Mouse (Mus musculus): Measurements from ENCODE around the gene Dlg2. TPM values are rescaled to one million over a fixed set of nuclear protein-coding genes. Genes with fewer than 3 reads are reported as not detected.

The Dlg2 gene
- total and polyA plus RNA-seq, 2 experiments from 2014 or later: 26.3 to 169 TPM

GRCm38 (mm10) chr7:91414150-91414549, 937.7 kb downstream of the Dlg2 start:
- 82% methylated on average over 2 of the region's 2 CpGs for WGBS
- Histone ChIP-seq H3K27me3 (ENCODE audit: insufficient read depth, low read length) (no peaks in the 10 kb centered on the region), H3K36me3 (ENCODE audit: insufficient read depth) (no peaks in the 10 kb centered on the region), H3K27ac (ENCODE audit: low read depth, low read length) (no peak overlapping the region), H3K9ac (no peak overlapping the region), H3K4me2 (ENCODE audit: low read depth) (no peak overlapping the region), H3K4me3 (ENCODE audit: low read depth, low read length) (no peak overlapping the region), H3K4me1 (ENCODE audit: insufficient read depth) (peaks cover 5% of the 10 kb centered on the region), H3K9me3 (ENCODE audit: low read length) (no peaks in the 10 kb centered on the region)
- ATAC-seq (no peak), DNase-seq (no peak)
- no peak for TF ChIP-seq CTCF (IDR thresholded peaks at IDR 0.05; ENCODE audit: low read depth)

- 95% methylated on average over 2 of the region's 2 CpGs for WGBS
- H3K36me3 ChIP-seq (ENCODE audit: insufficient read depth): no peaks in the 10 kb centered on the region
- peaks cover 5% of the 10 kb centered on the region for H3K4me1 ChIP-seq (ENCODE audit: insufficient read depth)
- no peak for ATAC-seq
- H3K27me3 ChIP-seq (ENCODE audit: insufficient read depth, low read length): no peaks in the 10 kb centered on the region
- DNase-seq: no peak
- TF ChIP-seq CTCF (IDR thresholded peaks at IDR 0.05; ENCODE audit: low read depth): no peak
- H3K9me3 ChIP-seq (ENCODE audit: low read length): no peaks in the 10 kb centered on the region
- no peak overlapping the region for H3K4me3 ChIP-seq (ENCODE audit: low read depth, low read length)
- no peak overlapping the region for H3K9ac ChIP-seq
- H3K4me2 ChIP-seq (ENCODE audit: low read depth): no peak overlapping the region
- H3K27ac ChIP-seq (ENCODE audit: low read depth, low read length): no peak overlapping the region
Observed at GRCm38 (mm10) chr7:91414749-91415148, 938.3 kb downstream of the Dlg2 start.

DNA sequence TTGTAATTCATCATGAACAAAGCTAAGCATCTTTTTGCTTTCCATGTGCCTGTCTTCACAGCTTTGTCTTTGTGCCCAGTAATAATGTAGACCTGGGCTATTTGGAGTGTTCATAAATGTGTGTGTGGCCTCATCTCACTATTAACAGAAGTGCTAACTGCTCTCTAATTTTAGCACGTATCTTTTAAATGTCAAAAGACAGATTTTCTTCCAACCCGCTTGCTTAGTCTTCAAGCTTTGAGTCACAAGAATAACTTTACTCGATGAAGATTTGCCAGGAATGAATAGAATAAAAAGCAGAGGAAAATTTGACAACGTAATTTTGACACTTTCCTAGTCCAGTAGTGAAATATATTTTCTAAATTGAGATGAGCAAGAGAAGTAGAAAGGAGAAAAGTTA, 943.7 kb downstream of the Dlg2 start:
- 62% methylated on average over 4 of the region's 4 CpGs for WGBS
- Histone ChIP-seq H3K27me3 (ENCODE audit: insufficient read depth, low read length) (no peaks in the 10 kb centered on the region), H3K9me3 (ENCODE audit: low read length) (no peaks in the 10 kb centered on the region), H3K36me3 (ENCODE audit: insufficient read depth) (no peaks in the 10 kb centered on the region), H3K27ac (ENCODE audit: low read depth, low read length) (no peak overlapping the region), H3K4me3 (ENCODE audit: low read depth, low read length) (no peak overlapping the region), H3K4me1 (ENCODE audit: insufficient read depth) (no peaks in the 10 kb centered on the region), H3K9ac (no peak overlapping the region), H3K4me2 (ENCODE audit: low read depth) (no peak overlapping the region)
- no peak for ATAC-seq
- no peak for DNase-seq
- TF ChIP-seq CTCF (IDR thresholded peaks at IDR 0.05; ENCODE audit: low read depth): no peak

DNA sequence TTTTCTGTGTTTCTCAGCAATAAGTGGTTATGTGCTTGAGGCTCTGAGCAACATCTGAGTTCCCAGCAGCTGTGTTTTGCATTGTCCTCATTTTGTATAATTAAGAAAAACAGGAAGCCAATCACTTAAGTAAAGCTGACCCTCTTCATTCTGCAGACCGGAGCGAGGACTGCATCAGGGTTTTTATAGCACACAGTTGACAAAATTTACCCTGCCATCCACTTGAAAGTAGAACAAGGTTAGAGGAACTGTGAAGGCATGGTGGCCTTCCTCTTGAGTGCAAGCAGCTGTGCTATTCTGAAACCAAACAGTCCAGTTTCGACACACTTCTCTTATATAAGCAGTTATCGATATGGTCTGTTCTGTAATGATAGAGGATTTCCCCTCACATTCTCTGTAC, 947.3 kb downstream of the Dlg2 start:
- no peaks in the 10 kb centered on the region for H3K9me3 ChIP-seq (ENCODE audit: low read length)
- 72% methylated on average over 4 of the region's 4 CpGs for WGBS
- no peaks in the 10 kb centered on the region for H3K27me3 ChIP-seq (ENCODE audit: insufficient read depth, low read length)
- H3K9ac ChIP-seq: no peak overlapping the region
- H3K4me1 ChIP-seq (ENCODE audit: insufficient read depth): no peaks in the 10 kb centered on the region
- no peak overlapping the region for H3K4me2 ChIP-seq (ENCODE audit: low read depth)
- ATAC-seq (peak; percentile 29; the same call in 1 of the 2 replicates), DNase-seq (no peak)
- no peak overlapping the region for H3K27ac ChIP-seq (ENCODE audit: low read depth, low read length)
- no peak overlapping the region for H3K4me3 ChIP-seq (ENCODE audit: low read depth, low read length)
- H3K36me3 ChIP-seq (ENCODE audit: insufficient read depth): no peaks in the 10 kb centered on the region
- no peak for TF ChIP-seq CTCF (IDR thresholded peaks at IDR 0.05; ENCODE audit: low read depth)

DNA sequence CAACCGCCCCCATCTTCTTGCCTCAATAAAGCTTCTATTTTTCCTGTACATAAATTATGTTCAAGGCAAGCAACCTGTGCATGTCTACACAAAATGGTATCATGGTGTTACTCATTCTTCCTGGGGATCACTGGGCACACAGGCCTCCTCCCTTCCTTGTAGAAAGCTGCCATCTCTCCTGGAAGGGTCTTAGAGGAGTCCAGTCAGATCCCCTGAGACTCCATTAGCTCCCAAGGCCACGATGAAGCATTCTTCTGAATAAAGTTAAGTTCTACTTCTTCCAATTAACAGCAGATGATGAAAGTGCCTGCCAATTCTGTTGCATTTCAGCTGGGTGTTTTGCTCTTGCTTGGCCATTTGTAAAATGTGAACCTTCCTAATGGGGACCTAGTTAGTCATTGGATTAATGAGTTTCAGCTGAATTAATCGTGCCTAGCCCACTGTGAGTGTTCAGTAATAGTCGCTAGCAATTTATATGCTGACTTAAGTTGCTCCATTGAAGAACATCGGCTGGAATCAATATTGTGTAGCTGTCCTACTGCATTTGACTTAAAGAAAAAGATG, 953.3 kb downstream of the Dlg2 start:
- TF ChIP-seq CTCF (IDR thresholded peaks at IDR 0.05; ENCODE audit: low read depth): no peak
- H3K27me3 ChIP-seq (ENCODE audit: insufficient read depth, low read length): no peaks in the 10 kb centered on the region
- ATAC-seq: no peak; the same call in 1 of the 2 replicates
- WGBS: 27% methylated on average over 5 of the region's 5 CpGs
- H3K9ac ChIP-seq: no peak overlapping the region
- no peaks in the 10 kb centered on the region for H3K4me1 ChIP-seq (ENCODE audit: insufficient read depth)
- H3K9me3 ChIP-seq (ENCODE audit: low read length): no peaks in the 10 kb centered on the region
- H3K36me3 ChIP-seq (ENCODE audit: insufficient read depth): no peaks in the 10 kb centered on the region
- no peak for DNase-seq
- no peak overlapping the region for H3K4me2 ChIP-seq (ENCODE audit: low read depth)
- H3K27ac ChIP-seq (ENCODE audit: low read depth, low read length): no peak overlapping the region
- H3K4me3 ChIP-seq (ENCODE audit: low read depth, low read length): no peak overlapping the region

- ATAC-seq (peak; percentile 53; the same call in 1 of the 2 replicates), DNase-seq (peak; percentile 84)
- Histone ChIP-seq H3K4me3 (ENCODE audit: low read depth, low read length) (no peak overlapping the region), H3K9me3 (ENCODE audit: low read length) (no peaks in the 10 kb centered on the region), H3K9ac (no peak overlapping the region), H3K27ac (ENCODE audit: low read depth, low read length) (no peak overlapping the region), H3K4me1 (ENCODE audit: insufficient read depth) (no peaks in the 10 kb centered on the region), H3K27me3 (ENCODE audit: insufficient read depth, low read length) (no peaks in the 10 kb centered on the region), H3K4me2 (ENCODE audit: low read depth) (peak overlapping the region; percentile 21; the same call in 1 of the 2 replicates), H3K36me3 (ENCODE audit: insufficient read depth) (no peaks in the 10 kb centered on the region)
- WGBS: 36% methylated on average over 11 of the region's 11 CpGs
- peak; percentile 89 for TF ChIP-seq CTCF (IDR thresholded peaks at IDR 0.05; ENCODE audit: low read depth)
Observed at GRCm38 (mm10) chr7:91431594-91432240, 955.2 kb downstream of the Dlg2 start.

GRCm38 (mm10) chr7:91432563-91432962, 956.1 kb downstream of the Dlg2 start:
- Histone ChIP-seq H3K36me3 (ENCODE audit: insufficient read depth) (no peaks in the 10 kb centered on the region), H3K27me3 (ENCODE audit: insufficient read depth, low read length) (no peaks in the 10 kb centered on the region), H3K27ac (ENCODE audit: low read depth, low read length) (no peak overlapping the region), H3K9ac (no peak overlapping the region), H3K4me2 (ENCODE audit: low read depth) (no peak overlapping the region), H3K4me3 (ENCODE audit: low read depth, low read length) (no peak overlapping the region), H3K4me1 (ENCODE audit: insufficient read depth) (no peaks in the 10 kb centered on the region), H3K9me3 (ENCODE audit: low read length) (no peaks in the 10 kb centered on the region)
- no peak for ATAC-seq
- WGBS: 93% methylated on average over 4 of the region's 4 CpGs
- DNase-seq: no peak
- no peak for TF ChIP-seq CTCF (IDR thresholded peaks at IDR 0.05; ENCODE audit: low read depth)
